Mouse (Mus musculus) megakaryocyte progenitor cell, adult 5-6 weeks (primary cell): ENCODE data around the gene Ank3. TPM values are rescaled to one million over a fixed set of nuclear protein-coding genes. Genes with fewer than 3 reads are reported as not detected.

Experiments used
- ATAC-seq: replicated peaks from 2 replicates; pipeline ENCODE4 v1.8.0; 2016; ENCODE audit warnings: mild to moderate bottlenecking, moderate TSS enrichment, inconsistent platforms; ENCODE audit not compliant: poor library complexity
- total RNA-seq, 2 experiments: library from RNA; stranded (forward) in 1 of 2; stranded (reverse) in 1 of 2; fragments of 157-497, 149-512 nt in 1 of 2; fragments of 200-1000 nt in 1 of 2; gene quantifications; 2 replicates each; pipeline versions ENCODE4 v1.2.3 to v1.2.4; 2015 to 2017

Ank3 gene
- total RNA-seq, 2 experiments from 2014 or later, result 0.25 TPM; not detected in 1

GRCm38 (mm10) chr10:69604609-69605008, 206.0 kb downstream of the Ank3 start:
- ATAC-seq, result no peak

DNA sequence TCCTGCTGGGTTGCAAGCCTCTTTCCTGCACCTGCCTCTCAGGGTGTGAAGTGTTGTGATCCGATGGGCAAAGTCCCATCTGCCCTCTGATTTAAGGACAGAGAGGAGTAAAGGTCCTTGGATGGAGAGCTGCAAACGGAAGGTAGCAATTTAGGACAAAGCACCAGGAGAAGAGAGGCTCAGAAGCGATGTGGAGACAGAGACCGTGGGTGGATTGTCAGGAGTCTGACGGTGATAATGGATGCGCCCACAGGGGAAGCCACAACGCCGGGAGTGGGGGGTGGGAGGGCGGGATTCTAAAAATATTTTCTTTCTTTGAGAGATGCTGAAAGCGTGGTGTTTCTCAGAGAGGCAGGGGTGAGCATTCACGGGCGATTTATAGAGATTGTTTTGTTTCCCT, 206.6 kb downstream of the Ank3 start:
- no peak for ATAC-seq

DNA sequence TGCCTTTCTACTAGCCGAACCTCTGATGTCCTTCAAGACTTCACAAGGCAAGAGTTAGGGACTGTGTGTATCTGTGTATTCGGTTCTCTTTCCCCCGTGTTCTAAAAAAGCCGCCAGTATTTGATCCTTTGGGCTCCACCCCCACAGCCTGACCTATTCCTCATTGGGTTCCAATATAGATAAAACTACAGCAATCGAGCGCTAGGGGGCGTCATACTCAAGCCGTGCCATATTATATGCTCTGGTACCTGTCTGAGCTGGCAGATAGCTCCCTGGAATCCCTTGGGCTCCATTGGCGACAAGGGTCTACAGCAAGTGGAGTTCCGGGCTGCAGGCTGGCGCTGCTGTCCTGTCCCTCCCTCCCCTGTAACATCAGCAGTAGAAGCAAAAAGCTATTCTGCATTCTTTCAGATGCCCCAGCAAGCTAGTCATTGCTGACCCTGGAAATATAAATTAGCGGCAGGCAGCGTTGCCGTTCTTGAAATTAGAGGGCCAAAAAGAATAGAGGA, 209.1 kb downstream of the Ank3 start:
- no peak for ATAC-seq

- no peak for ATAC-seq
Measured at GRCm38 (mm10) chr10:69611314-69611713, 212.7 kb downstream of the Ank3 start.

DNA sequence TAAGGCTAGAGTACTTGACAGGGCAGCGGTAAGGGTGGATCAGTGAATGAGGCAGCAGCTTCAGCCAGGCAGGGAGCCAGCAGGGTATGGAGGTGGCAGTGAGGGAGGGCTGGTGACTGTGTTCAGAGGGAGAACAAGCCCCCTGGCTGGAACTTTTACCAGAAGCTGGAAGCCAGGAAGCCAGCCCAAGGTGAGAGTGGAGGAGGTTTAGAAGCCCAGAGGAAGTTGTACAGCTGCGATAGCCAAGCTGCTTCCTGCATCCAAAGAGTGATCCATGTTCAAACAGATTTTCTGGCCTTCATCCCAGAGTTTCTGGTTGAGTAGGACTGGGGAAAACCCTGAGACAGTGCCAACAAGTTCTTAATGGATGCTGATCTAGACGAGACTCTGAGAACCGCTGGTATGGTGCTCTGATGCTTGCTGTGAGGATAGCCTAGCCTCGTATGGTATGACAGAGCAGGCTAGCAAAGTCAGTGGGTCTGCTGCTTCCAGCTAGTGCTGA, 213.3 kb downstream of the Ank3 start:
- no peak for ATAC-seq

DNA sequence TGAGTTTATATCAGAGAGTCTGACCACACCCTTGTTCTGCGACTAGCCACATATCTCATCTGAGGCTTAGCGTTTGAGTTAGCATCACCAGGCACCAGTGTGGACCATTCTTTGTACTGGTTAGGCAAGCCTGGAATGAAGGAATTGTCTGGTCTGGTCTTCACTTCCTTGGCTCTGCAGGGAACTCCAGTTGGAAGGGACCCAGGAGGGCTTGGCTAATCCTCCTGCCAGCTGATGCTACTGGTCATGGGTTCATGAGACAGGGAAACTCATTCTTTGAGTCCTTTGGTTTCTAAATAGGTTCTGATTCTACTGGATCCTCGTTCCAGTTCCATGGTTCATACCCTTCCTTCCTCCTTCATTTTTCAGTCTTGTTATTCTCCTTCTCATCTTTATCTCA, 218.4 kb downstream of the Ank3 start:
- no peak for ATAC-seq

GRCm38 (mm10) chr10:69617537-69618112, 219.1 kb downstream of the Ank3 start:
- ATAC-seq, result no peak

DNA sequence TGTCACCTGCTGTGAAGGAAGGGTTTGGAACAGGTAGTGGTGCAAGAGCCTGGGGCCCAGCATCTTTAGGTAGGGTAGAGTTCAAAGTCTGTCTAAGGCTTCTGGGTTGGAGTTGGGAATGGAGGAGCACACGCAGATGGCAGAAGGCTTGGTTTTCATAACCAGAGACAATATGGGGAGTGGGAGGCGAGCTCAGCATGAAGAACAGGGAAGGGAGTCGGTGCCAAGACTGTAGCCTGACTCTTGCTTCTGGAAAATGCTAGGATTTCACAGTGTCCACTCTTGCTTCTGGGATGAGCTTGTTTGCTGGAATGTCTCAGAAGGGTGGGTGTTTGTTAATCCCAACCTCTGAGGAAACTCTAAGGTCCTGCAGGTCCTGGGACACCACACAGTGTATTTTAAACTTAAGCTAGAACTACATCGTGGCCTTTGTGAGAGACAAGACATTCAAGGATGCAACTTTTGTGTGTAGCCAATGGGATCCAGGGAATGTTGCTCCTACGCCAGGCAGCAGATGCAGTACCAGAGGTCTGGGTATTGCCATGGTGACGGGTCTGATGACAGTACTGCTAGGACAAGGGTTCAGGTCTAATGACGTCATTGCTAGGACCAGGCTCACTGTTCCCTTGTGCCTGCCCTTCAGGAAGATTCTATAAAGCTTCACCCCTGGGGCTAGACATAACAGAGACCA, 222.3 kb downstream of the Ank3 start:
- no peak for ATAC-seq

DNA sequence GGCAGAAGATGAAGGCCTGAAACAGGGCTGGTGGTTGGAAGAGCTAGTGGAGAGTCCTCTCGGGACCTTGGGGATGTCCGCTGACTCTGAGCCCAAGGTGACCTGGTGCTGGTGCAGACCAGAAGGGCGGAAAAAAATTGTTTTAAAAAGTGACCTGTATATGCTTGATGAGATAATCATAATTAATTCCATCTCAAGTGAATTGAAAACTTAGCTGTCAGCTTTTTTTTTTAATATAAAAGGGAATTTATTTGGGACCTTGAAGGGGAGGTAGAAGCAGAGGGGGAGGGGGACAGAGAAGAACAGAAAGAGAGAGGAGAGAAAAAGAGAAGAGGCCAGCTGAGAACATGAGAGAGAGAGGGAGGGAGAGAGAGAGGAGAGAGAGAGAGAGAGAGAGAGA, 229.2 kb downstream of the Ank3 start:
- no peak for ATAC-seq

- no peak for ATAC-seq
Measured at GRCm38 (mm10) chr10:69628743-69629142, 230.2 kb downstream of the Ank3 start.

DNA sequence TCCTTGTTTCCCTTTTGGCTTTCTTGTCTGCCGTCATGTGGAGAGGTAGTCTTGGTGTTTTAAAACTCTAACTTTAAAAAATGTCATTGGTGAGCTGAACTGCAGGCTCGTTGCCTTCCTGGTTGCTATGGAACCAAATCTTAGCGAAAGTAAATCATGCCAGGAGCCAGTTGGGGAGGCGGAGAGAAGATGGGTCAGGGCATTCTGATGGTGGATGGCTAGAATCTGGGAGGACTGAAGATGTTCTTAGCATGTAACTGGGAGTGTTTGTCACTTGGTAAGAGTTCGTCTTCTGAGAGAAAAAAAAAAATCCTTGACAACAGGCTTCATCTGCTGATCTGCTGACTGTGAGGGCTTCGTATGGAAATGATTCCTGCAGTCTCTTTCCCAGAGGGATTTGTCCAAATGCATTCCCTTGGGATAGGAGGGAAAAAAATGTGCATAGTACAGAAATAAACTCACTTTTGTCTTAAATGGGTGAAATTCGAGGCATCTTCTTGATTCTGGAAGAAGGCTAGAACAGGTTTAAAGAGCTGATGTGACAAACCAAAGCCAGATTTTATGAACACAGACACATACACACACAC, 232.3 kb downstream of the Ank3 start:
- no peak for ATAC-seq

GRCm38 (mm10) chr10:69632885-69633284, 234.3 kb downstream of the Ank3 start:
- no peak for ATAC-seq

DNA sequence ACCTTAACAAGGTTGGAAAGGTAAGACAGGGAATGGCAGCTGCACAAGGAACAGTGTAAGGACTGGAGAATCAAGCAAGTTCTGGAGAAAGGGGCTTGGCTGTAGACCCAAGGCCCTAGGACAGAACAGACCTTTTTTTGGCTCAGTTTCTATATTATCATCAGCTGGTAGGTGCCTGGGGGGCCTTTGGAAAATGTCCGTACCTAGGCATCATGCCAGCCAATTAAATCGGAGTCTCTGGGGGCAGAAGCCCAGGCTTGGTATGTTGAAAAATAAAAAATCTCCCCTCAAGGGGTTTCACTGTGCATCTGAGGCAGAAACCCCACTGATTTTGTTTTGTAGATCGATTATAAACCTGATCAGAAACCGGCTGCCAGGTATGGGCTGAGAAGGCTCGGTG, 236.3 kb downstream of the Ank3 start:
- ATAC-seq, result no peak

GRCm38 (mm10) chr10:69635910-69636656, 237.5 kb downstream of the Ank3 start:
- ATAC-seq, result no peak

DNA sequence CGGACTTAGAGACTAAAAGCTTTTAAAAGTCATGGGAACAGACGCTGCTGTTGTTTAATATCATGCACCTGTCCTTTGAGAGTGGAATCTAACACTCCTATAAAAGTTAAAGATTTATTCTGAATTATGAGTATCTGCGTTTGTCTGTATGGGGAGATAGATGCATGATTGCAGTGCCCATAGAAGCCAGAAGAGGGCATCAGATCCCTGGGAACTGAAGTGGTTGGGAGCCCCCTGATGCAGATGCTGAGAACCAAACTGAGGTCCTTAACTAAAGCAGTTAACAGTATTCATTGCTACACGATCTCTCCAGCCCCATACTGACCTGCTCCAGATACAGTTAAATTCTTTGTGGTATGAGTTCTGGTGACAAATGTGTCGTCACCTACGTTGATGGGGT, 240.6 kb downstream of the Ank3 start:
- ATAC-seq, result no peak

GRCm38 (mm10) chr10:69640617-69641016, 242.0 kb downstream of the Ank3 start:
- ATAC-seq, result no peak

- ATAC-seq, result no peak
Measured at GRCm38 (mm10) chr10:69643481-69643880, 244.9 kb downstream of the Ank3 start.

GRCm38 (mm10) chr10:69643986-69644385, 245.4 kb downstream of the Ank3 start:
- ATAC-seq, result no peak

DNA sequence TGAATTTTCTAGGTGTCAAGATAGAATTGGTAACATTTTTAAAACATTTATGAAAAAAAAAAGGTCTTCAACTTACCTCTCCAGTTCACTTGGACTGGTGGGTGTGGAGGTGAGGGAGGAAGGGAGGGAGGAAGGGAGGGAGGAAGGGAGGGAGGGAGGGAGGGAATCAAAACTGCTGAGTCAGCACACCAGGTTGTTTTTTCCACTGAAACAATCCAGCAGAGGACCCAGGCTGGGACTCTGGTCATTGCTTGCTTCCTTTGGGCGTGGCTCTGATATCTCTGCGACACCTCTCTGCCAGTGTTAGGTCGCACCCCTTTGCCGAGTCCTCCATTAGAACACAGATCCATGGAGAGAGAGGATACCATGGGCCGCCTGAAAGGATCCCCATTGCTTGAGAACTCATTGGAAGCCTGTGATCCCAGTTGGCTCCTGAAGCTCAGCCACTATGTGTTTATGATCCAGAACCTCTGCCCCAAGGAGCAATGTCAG, 246.8 kb downstream of the Ank3 start:
- no peak for ATAC-seq

DNA sequence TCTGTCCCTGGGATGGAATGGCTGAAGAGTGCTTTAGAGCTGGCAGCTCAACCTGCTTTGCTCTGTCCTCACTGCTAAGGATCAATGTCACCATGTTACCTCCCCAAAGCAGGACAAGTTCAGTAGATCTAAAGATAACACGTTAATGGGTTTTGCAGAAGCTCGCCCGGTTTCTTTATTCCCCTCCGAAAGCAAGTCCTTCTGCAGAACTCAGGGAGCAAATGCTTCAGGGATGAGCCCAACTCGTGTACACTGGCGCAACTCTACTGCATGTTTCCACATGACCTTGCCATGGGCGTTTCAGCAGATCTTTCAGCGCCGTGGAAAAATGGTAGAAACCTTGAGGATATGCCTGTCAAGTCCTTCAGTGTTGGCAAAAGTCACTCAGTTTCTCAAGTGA, 247.4 kb downstream of the Ank3 start:
- ATAC-seq, result no peak

GRCm38 (mm10) chr10:69650074-69650473, 251.5 kb downstream of the Ank3 start:
- ATAC-seq, result no peak
